Mouse (Mus musculus) liver, postnatal 0 days (tissue): ENCODE results near the gene Rtl5.

Source experiments
- CTCF ChIP-seq: sonication (generic); IDR thresholded peaks from 2 replicates; pipeline ENCODE4 v1.5.1; 2016; ENCODE audit warnings: antibody characterized with exemption, low read depth
- EP300 ChIP-seq: IDR thresholded peaks from 2 replicates; pipeline ENCODE4 v1.6.1; 2016; ENCODE audit warnings: antibody characterized with exemption, low read depth, mild to moderate bottlenecking

- TF ChIP-seq CTCF = no peak
- no peak for TF ChIP-seq EP300
Measured at GRCm38 (mm10) chrX:102081076-102081475, 10.0 kb upstream of the Rtl5 start.
